Mouse (Mus musculus): ENCODE measurements at regions not wholly inside any gene's neighbourhood (a gene's known extent, or its start where the extent isn't known, plus 50 kb on each side); places are given as distances from the start of the nearest gene placed in this dataset.

DNA sequence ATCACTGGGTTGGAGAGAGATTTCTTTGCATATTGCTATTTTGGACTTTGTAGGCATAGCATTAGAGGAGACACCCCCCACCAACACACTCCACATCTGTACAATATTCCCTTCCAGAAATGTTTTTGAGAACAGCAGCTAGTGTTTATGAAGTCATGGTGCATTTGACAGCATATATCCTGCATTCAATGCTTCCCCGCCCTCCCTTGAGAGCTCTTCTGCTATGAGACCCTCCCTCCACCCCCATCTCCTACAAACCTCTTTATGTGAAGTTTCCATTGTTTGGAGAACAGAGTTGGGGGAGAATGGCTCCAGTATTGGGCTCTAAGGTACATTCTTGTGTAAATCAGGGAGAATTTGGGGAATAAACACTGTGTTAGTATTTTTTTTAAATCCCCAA, 252.9 kb upstream of the Auts2 start:
- Histone ChIP-seq H3K4me1 (replicated peaks; ENCODE audit: insufficient read depth, low read length) (no peaks in the 10 kb centered on the region), H3K9me3 (replicated peaks; ENCODE audit: low read length) (no peaks in the 10 kb centered on the region), H3K27me3 (ENCODE audit: insufficient read depth, low read length) (no peaks in the 10 kb centered on the region), H3K9ac (ENCODE audit: low read depth, low read length) (no peak overlapping the region), H3K4me2 (ENCODE audit: low read length) (no peak overlapping the region), H3K4me3 (replicated peaks; ENCODE audit: low read depth, low read length) (no peak overlapping the region), H3K36me3 (ENCODE audit: insufficient read depth, low read length) (no peaks in the 10 kb centered on the region), H3K27ac (no peak overlapping the region)
- DNase-seq (ENCODE audit: low spot score) (no peak), ATAC-seq (replicated peaks; ENCODE audit: low FRiP score, low read depth) (no peak)
- 79% methylated on average over 1 of the region's 1 CpGs for WGBS
- no peak for TF ChIP-seq CTCF (IDR thresholded peaks at IDR 0.05; ENCODE audit: low read depth)

DNA sequence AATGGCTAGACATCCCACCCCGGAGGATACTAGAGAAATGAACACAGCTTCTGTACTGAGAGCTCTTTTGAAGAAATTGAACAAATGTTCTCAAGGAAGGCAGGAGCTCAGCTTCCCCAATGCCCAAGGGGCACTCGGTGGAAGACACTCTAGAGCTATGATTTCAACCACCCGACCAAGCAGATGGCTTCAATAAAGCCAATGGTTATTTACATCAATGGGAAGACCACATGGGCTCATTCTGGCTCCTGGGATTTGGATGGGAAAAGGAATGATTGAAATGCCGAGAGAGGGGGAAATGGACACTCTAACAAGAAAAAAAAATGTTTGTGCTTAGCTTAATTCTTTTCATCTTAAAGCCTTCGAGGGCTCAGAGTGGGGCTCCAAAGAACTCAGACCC, 249.3 kb upstream of the Auts2 start:
- no peak overlapping the region for H3K4me3 ChIP-seq (replicated peaks; ENCODE audit: low read depth, low read length)
- no peak overlapping the region for H3K27ac ChIP-seq
- TF ChIP-seq CTCF (IDR thresholded peaks at IDR 0.05; ENCODE audit: low read depth) = no peak
- H3K4me2 ChIP-seq (ENCODE audit: low read length) = no peak overlapping the region
- no peaks in the 10 kb centered on the region for H3K4me1 ChIP-seq (replicated peaks; ENCODE audit: insufficient read depth, low read length)
- WGBS = 70% methylated on average over 5 of the region's 5 CpGs
- DNase-seq (ENCODE audit: low spot score) (no peak), ATAC-seq (replicated peaks; ENCODE audit: low FRiP score, low read depth) (no peak)
- H3K36me3 ChIP-seq (ENCODE audit: insufficient read depth, low read length) = no peaks in the 10 kb centered on the region
- no peaks in the 10 kb centered on the region for H3K9me3 ChIP-seq (replicated peaks; ENCODE audit: low read length)
- no peak overlapping the region for H3K9ac ChIP-seq (ENCODE audit: low read depth, low read length)
- no peaks in the 10 kb centered on the region for H3K27me3 ChIP-seq (ENCODE audit: insufficient read depth, low read length)

DNA sequence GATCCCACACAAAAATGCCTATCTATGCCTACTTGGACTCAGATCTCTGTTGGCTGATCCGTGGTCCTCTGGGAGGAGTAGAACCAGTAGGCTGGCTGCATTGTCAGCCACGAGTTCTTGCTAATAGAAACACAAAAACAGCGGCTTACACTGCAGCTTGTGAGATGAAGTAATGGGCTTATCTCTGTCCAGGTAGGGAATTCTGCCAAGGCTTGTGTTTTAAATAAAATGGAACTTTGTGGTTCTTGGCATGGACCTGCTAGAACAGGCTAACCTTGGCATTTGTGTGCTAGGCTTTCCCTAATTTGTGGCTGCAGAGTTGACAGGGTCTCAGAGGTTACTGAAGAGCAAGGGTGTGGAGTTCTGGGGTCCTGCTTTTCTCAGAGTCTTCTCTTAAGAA, 242.1 kb upstream of the Auts2 start:
- 51% methylated on average over 3 of the region's 3 CpGs for WGBS
- no peak overlapping the region for H3K9ac ChIP-seq (ENCODE audit: low read depth, low read length)

DNA sequence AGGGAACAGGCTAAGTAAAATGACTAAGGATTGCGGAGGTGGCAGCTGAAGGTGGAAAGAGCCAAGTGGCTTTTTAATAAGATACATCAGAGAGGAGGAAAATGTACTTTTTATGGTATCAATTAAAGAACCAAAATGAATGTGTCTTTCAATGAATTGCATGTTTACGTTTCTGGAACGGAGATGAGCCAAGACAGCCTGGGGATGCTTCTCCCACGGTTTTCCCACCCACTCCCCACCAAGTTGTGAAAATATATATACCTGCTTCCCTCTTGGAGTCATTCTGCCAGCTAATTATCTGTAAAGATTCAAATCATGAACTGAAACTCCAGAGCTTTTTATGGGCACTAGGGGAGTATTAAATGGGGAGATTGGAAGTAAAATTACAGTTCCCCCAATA, 241.6 kb upstream of the Auts2 start:
- ATAC-seq (replicated peaks; ENCODE audit: low FRiP score, low read depth) (no peak), DNase-seq (ENCODE audit: low spot score) (no peak)
- Histone ChIP-seq H3K36me3 (ENCODE audit: insufficient read depth, low read length) (no peaks in the 10 kb centered on the region), H3K9ac (ENCODE audit: low read depth, low read length) (no peak overlapping the region), H3K9me3 (replicated peaks; ENCODE audit: low read length) (no peaks in the 10 kb centered on the region), H3K4me3 (replicated peaks; ENCODE audit: low read depth, low read length) (no peak overlapping the region), H3K27ac (no peak overlapping the region), H3K4me2 (ENCODE audit: low read length) (no peak overlapping the region), H3K4me1 (replicated peaks; ENCODE audit: insufficient read depth, low read length) (no peaks in the 10 kb centered on the region), H3K27me3 (ENCODE audit: insufficient read depth, low read length) (no peaks in the 10 kb centered on the region)
- no peak for TF ChIP-seq CTCF (IDR thresholded peaks at IDR 0.05; ENCODE audit: low read depth)
- WGBS = 53% methylated on average over 4 of the region's 4 CpGs

More for the DNA sequence above, 242.1 kb upstream of the Auts2 start:
- ATAC-seq (replicated peaks; ENCODE audit: low FRiP score, low read depth) (no peak), DNase-seq (ENCODE audit: low spot score) (no peak)
- Histone ChIP-seq H3K4me2 (ENCODE audit: low read length) (no peak overlapping the region), H3K27ac (no peak overlapping the region), H3K4me1 (replicated peaks; ENCODE audit: insufficient read depth, low read length) (no peaks in the 10 kb centered on the region), H3K36me3 (ENCODE audit: insufficient read depth, low read length) (no peaks in the 10 kb centered on the region), H3K4me3 (replicated peaks; ENCODE audit: low read depth, low read length) (no peak overlapping the region), H3K9me3 (replicated peaks; ENCODE audit: low read length) (no peaks in the 10 kb centered on the region), H3K27me3 (ENCODE audit: insufficient read depth, low read length) (no peaks in the 10 kb centered on the region)
- no peak for TF ChIP-seq CTCF (IDR thresholded peaks at IDR 0.05; ENCODE audit: low read depth)

DNA sequence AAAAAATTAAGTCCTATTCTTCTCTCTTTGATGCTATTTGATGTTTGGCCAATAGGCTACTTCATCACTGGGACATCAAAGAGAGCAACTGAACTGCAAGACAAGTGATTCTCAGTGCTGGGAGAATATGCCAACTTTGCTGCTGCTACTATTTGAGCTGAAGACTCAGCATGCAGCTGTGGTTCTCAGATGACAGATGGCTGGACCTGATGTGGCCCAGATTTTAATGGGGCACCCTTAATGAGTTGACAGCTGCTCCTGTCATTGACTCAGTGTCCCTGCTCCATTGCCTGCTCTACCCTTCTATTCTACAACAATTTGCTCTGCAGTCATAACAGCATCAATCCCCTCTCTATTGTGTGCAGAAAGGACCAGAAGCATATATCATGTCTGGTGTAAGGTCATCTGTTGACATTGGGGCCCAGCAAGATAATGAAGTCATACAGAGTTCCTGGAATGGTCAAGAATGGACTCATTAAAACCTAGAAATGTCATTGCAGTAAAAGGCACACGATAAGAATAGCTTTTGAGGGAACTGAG, 231.1 kb upstream of the Auts2 start:
- DNase-seq (ENCODE audit: low spot score) (no peak), ATAC-seq (replicated peaks; ENCODE audit: low FRiP score, low read depth) (no peak)
- no peak overlapping the region for H3K4me3 ChIP-seq (replicated peaks; ENCODE audit: low read depth, low read length)
- H3K9ac ChIP-seq (ENCODE audit: low read depth, low read length) = no peak overlapping the region
- H3K27ac ChIP-seq = no peak overlapping the region
- H3K4me1 ChIP-seq (replicated peaks; ENCODE audit: insufficient read depth, low read length) = no peaks in the 10 kb centered on the region
- H3K27me3 ChIP-seq (ENCODE audit: insufficient read depth, low read length) = no peaks in the 10 kb centered on the region
- no peaks in the 10 kb centered on the region for H3K36me3 ChIP-seq (ENCODE audit: insufficient read depth, low read length)
- H3K9me3 ChIP-seq (replicated peaks; ENCODE audit: low read length) = no peaks in the 10 kb centered on the region
- TF ChIP-seq CTCF (IDR thresholded peaks at IDR 0.05; ENCODE audit: low read depth) = no peak
- WGBS = 67% methylated on average over 1 of the region's 1 CpGs
- H3K4me2 ChIP-seq (ENCODE audit: low read length) = no peak overlapping the region

DNA sequence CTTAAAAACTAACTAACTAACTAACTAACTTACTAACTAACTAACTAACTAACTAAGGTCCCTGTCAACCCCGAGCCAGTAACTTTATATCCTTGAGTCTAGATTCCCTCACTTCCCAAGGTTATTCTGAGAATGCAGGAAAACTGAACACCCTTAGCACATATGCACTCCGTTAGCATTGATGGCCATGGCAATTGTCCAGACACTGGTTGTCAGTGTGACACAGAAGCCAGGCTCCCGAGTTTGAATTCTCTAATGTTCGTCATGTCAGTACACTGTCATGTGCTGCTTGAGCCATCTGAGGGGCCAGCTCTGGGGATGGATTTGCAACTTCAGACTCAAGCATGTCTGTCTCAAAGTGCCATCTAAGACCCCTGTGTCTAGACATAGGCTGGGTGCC, 217.3 kb upstream of the Auts2 start:
- ATAC-seq (replicated peaks; ENCODE audit: low FRiP score, low read depth) = no peak
- TF ChIP-seq CTCF (IDR thresholded peaks at IDR 0.05; ENCODE audit: low read depth) = no peak
- Histone ChIP-seq H3K9ac (ENCODE audit: low read depth, low read length) (no peak overlapping the region), H3K9me3 (replicated peaks; ENCODE audit: low read length) (no peaks in the 10 kb centered on the region), H3K4me3 (replicated peaks; ENCODE audit: low read depth, low read length) (no peak overlapping the region), H3K4me1 (replicated peaks; ENCODE audit: insufficient read depth, low read length) (no peaks in the 10 kb centered on the region), H3K27me3 (ENCODE audit: insufficient read depth, low read length) (no peaks in the 10 kb centered on the region), H3K36me3 (ENCODE audit: insufficient read depth, low read length) (no peaks in the 10 kb centered on the region), H3K27ac (no peak overlapping the region), H3K4me2 (ENCODE audit: low read length) (no peak overlapping the region)
- no peak for DNase-seq (ENCODE audit: low spot score)
- WGBS = 48% methylated on average over 4 of the region's 4 CpGs

DNA sequence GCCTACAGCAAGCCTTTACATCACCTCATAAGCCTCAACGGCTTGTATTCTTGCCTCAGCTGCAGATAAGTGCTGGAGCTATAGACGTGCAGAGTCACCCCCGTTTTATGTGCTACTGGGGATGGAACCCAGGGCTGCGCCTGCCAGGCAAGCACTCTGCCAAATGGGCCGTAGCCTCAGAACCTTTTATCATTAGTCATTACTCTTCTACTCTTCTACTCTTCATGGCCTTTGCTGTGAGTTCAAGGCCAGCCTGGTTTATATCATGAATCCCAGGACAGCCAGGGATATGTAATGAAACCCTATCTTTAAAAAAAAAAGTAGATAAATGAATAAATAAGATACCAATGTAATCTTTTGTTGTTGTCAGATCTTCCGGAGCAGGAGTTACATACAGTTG, 216.6 kb upstream of the Auts2 start:
- H3K4me2 ChIP-seq (ENCODE audit: low read length) = no peak overlapping the region
- TF ChIP-seq CTCF (IDR thresholded peaks at IDR 0.05; ENCODE audit: low read depth) = no peak
- ATAC-seq (replicated peaks; ENCODE audit: low FRiP score, low read depth) = no peak
- H3K4me1 ChIP-seq (replicated peaks; ENCODE audit: insufficient read depth, low read length) = no peaks in the 10 kb centered on the region
- H3K36me3 ChIP-seq (ENCODE audit: insufficient read depth, low read length) = no peaks in the 10 kb centered on the region
- no peak overlapping the region for H3K9ac ChIP-seq (ENCODE audit: low read depth, low read length)
- no peaks in the 10 kb centered on the region for H3K27me3 ChIP-seq (ENCODE audit: insufficient read depth, low read length)
- WGBS = 56% methylated on average over 6 of the region's 6 CpGs
- DNase-seq (ENCODE audit: low spot score) = no peak
- H3K27ac ChIP-seq = no peak overlapping the region
- H3K9me3 ChIP-seq (replicated peaks; ENCODE audit: low read length) = no peaks in the 10 kb centered on the region
- H3K4me3 ChIP-seq (replicated peaks; ENCODE audit: low read depth, low read length) = no peak overlapping the region

All from kidney, postnatal 0 days (tissue).